Mouse (Mus musculus): ENCODE measurements around the gene Daam1. TPM values are rescaled to one million over a fixed set of nuclear protein-coding genes. Genes with fewer than 3 reads are reported as not detected.
A peak's percentile ranks its signal among the peaks of the same experiment; 100 is the strongest.

Daam1 gene
- total RNA-seq, 2 experiments from 2014 or later = 70.7 to 86.4 TPM

DNA sequence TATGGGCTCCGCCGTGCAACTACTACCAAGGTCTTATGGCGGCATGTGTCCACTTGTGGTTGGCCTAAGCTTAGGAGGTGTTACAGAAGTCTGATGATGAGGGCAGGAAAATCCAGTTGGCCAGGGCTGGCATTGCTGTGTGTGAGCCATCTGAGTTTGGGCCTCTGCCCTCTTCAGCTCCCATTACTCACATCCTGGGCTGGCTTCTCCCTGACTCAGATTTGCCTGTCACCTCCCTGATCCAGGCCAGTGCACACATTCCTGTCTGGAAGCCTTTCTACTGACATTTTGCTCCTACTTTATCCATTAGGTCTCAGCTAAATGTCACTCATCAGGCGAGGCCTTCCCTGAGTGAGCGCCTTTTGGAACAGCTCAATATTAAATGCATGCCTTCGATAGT lies 57.5 kb downstream of the Daam1 start:
- peak; percentile 69 to 77 for DNase-seq
- intact Hi-C loops (cut with DNase I) = loop anchor here (5.0 kb wide), 2 partner anchors 56 to 94 kb away; partner anchors contain the start of gene Daam1

DNA sequence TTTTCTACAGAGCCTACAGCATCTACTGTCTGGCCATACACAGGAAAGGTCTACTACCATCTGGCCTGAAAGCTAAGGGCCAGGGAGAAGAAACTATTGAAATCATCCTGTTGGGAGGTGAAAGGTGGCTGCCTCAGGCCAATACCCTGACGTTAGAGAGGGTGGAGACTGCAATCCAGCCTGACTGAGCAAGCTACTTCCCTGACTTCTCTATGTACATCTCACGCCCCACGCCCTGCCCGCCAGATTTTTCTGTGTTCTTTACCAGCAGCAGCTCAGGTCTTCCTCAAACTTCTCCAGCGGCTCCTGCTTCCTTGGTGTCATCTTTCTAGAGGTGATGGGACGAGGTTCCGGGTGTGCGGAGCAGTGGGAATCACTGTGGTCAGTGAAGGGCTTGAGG lies 58.4 kb downstream of the Daam1 start:
- intact Hi-C loops (cut with DNase I) = loop anchor here (5.0 kb wide), 2 partner anchors 57 to 93 kb away; partner anchors contain the start of gene Daam1

DNA sequence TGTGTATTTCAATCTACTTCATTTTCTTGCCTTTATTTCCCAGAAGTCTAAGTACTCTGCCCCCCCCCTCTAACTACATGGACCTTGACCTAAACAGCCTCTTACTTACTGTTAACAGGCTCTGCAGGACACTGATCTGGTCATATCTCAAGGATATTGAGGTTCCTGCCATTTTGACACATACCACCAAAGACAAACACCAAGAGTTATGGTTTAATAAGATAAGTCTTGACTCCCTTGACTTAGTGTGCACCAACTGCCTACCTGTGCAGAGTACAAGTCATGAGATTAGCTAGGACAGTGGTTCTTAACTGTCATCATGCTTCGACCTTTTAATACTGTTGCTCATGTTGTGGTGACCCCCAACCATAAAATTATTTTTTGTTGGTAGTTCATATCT lies 59.4 kb downstream of the Daam1 start:
- DNase-seq = no peak
- intact Hi-C loops (cut with DNase I) = loop anchor here (10.0 kb wide), 1 partner anchor 875 kb away; no protein-coding TSS in a partner anchor

More for the DNA sequence above, 58.4 kb downstream of the Daam1 start:
- DNase-seq = no peak

DNA sequence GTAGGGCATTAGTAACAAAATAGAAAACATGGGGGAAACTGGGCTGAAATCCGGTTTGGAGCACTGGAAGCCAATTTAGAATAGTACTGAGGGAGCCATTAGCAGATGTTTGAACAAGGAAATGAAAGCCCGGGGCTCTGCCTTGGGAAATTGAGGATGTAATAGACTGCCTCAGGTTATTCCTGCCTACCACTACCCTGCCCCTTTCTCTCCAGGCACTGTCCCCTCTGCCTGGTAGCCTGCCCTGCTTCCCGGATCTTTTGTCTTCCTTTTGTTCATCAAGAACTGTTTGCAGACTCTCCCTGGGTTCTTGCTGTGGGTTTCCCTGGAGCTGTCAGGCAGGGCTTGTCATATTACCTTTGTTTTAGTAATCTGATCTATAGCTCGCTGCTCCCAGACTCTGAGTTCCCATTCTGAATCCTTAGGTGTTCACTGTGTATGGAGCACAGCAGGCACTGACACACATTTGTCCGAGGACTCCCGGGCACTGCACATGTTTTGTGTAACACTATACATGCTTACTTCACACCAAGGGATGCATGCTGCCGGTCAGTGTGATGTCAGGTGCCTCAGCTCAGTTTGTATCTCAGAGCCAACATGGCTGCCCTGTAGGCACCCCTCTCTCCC lies 61.0 kb downstream of the Daam1 start:
- intact Hi-C loops (cut with DNase I) = loop anchor here (10.0 kb wide), 1 partner anchor 873 kb away; no protein-coding TSS in a partner anchor

DNA sequence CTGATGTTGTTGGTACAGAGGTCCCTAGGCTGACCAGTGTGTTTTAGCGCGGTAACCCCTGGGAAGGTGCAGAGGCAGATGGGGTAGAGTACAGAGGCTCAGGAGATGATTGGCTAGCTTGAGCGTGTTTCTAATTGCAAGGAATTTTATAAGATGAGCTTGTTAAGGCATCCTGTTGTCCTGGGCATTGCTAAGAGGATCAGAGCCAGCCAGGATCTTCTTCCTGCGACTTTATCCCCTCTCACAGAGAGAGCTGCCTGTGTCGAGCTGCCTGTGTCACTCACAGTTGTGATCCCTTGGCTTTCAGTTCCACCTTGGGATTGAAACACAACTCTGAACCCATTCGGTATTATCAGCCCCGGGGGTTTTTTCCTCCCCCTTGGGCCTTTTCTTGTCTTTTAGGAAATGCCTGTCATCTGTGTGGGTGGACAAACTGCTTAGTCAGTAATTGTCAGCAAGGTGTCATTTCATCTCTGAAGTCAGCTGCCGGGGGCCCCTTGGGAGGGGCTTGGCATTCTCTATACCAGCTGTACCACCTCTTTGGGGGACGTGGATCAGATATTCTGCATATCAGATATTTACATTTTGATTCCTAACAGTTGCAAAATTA lies 62.2 kb downstream of the Daam1 start:
- intact Hi-C loops (cut with DNase I) = loop anchor here (10.0 kb wide), 1 partner anchor 872 kb away; no protein-coding TSS in a partner anchor
- DNase-seq = no peak

More for the DNA sequence above, 61.0 kb downstream of the Daam1 start:
- no peak for DNase-seq

DNA sequence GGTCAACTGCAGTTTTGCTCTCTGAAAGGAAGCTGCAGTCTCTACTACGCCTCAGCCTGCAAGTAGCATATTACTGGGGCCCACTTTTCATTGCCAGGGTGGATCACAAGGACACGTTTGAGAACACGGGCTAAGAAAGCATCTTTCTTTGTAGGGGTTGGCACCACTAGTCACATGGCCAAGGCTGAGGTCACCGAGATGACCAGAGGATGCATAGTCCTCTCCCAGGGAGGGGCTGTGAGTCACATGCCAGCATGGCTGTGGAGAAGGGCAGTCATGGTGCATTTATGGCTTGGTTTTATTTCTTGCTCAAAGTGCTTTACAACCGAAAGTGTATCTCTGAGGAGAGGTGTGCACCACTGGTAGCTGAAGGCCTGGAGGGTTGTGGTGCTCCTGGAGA lies 67.4 kb downstream of the Daam1 start:
- no peak for DNase-seq
- intact Hi-C loops (cut with DNase I) = loop anchor here (10.0 kb wide), 1 partner anchor 867 kb away; no protein-coding TSS in a partner anchor

DNA sequence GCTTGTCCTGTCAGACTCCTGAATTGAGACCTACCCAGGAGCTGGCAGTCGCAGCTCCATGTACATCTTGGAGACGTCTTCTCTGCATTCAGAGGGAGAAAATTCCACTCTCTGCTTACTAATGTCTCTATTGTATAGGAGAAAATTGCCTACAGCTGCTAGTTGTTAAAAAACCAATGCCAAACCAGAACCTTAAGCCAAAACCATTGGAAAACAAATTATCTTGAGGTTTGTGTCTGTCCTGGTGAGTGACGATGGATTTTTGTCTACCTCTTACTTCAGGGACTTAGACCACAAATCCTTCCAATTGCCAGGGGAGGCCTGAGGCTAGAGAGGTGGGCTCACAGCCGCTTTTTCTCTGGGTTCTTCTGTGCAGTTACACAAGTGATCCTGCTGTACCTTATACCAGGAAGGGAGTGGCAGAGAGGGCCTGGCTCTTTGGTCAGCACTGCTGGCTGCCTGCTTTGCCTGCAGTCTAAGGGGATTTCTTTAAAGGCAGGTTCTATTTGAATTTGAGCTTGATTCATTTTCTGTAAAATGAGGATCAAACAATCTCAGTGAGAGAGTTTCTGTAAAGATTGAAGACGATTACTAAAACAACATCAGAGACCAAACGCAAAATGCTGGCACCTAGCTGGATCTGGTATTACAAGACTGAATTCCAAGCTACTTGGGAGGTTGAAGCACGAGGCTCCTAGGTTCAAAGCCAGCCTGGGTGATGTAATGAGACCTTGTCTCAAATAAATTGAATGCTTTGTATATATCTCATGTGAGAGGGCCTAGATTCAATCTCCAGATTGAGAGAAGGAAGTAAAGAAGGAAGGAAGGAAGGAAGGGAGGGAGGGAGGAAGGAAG lies 68.0 kb downstream of the Daam1 start:
- intact Hi-C loops (cut with DNase I) = loop anchor here (10.0 kb wide), 1 partner anchor 866 kb away; no protein-coding TSS in a partner anchor
- no peak for DNase-seq

DNA sequence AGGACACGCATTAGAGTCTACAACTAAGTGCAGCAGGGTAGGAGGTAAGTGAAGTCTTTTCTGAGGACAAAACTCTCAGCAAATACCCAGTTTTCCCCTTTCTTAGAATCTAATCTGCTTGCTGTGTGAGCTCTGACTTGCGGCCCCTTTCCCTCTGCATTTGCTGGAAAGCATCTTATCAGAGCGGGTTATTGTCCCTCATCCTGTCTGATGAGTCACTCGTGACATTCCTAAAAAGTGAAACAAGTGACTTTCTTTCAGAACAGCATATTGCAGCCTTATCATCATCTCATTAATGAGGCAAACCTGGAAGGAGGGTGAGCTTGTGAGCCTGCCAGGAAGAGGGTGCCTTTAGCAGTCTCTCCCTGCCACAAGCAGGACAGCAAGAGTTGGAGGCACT lies 68.7 kb downstream of the Daam1 start:
- intact Hi-C loops (cut with DNase I) = loop anchor here (10.0 kb wide), 1 partner anchor 865 kb away; no protein-coding TSS in a partner anchor

DNA sequence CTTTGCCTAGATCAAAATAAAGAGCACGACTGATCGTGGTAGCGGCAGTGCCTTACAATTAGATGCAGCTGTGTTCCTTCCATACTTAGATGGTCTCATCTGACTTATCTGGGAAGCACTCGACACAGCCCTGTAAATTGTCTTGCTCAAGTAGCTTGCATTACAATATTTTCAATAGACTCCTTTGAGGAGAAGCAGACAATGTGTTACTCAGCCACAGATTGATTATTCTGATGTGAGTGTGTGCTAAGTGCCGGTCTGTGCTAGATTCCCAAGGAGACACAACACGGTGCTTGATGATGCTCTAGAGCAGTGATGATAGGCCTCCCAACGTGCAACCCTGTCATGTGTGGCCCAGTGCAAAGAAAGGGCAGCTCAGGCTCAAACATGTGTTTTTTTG lies 70.3 kb downstream of the Daam1 start:
- intact Hi-C loops (cut with DNase I) = no loop called here
- DNase-seq = no peak

More for the DNA sequence above, 68.7 kb downstream of the Daam1 start:
- DNase-seq = no peak

DNA sequence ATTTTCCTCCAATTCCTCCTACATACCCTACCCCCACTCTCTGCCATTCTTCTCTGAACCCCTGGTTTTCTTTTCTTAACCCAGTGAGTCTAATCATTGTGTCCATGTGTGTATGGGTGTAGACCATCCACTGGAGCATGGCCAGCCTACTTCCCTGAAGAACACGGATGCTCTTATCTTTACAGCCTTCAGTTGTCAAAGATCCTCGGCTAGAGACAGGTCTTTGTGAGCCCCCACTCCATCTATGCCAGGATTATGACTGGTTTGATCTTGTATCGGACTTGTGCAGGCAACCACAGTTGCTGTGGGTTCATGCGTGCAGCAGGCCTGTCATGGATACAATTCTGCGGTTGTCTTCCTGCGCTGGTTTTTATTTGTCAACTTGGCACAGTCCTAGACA lies 71.0 kb downstream of the Daam1 start:
- no peak for DNase-seq
- intact Hi-C loops (cut with DNase I) = no loop called here

DNA sequence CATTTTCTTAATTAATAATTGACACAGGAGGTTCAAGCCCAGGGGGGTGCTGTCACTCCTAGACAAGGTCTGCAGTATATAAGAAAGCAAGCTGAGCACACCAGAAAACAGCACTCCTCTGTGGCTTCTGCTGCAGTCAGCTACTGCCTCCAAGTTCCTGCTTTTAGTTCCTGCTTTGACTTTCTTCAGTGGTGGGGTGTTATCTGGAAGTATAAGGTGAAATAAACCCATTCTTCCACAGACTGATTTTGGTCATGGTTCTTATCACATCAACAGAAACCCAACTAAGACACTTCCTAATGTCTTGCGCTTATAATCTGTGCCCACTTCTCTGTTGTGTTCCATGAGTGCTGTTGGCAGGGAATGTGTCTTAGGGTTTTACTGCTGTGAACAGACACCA lies 71.4 kb downstream of the Daam1 start:
- intact Hi-C loops (cut with DNase I) = no loop called here
- no peak for DNase-seq

DNA sequence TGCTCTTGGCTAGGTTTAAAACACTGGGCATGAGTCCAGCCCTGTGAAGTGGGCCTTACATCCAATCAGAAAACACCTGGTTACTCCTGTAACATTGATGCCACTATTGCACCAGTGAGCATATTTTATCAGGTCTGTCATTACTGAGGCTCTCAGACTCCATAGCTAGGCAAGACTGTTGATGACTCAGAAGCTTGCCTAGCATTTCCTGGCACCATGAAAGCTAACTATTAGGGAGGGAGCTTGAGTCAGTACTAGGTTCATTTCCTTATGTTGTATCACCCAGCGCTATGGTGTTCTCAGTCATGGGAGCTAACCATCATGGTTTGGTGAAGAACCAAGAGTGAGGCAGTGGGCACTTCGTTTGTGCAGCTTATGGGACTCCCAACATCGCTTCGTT lies 72.3 kb downstream of the Daam1 start:
- intact Hi-C loops (cut with DNase I) = no loop called here
- no peak for DNase-seq

DNA sequence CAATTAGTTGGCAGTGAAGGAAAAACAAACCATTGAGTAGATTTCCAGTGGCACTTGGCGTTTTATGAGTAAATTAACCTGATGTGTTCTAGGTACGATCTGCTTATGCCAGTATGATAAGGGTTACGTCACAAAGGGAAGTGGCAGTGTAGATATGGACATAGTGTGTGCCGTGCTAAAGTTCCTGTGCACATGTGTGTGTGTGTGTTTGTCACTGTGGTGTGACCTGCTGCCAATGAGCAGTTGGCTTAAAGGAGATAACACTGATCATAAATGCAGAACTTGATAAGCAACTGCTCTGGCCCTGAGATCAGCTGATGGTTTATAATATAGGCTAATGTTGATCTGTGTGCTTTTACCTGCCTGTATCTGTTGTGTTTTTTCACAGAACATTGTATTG lies 73.4 kb downstream of the Daam1 start:
- DNase-seq = no peak
- intact Hi-C loops (cut with DNase I) = no loop called here

DNA sequence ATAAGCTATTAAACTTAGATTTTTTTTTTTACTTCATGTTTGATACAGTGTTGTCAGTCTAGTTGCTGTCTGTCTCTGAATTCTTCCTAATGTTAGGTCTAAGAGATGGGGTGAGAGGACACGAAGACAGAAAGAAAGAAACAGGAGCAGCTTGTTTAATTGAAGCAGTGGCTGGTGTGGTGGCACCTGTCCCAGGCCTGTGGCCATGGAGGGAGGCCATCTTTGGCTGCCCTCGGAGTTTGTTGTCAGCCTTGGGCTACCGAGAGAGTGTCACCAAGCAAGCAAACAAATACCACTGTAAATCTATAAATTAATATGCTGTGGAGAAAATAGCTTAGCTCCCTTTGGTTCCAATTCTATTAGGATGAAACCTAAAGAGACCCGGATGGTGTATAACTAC lies 74.0 kb downstream of the Daam1 start:
- intact Hi-C loops (cut with DNase I) = no loop called here
- peak in 1 of 2 experiments; percentile 25 for DNase-seq

DNA sequence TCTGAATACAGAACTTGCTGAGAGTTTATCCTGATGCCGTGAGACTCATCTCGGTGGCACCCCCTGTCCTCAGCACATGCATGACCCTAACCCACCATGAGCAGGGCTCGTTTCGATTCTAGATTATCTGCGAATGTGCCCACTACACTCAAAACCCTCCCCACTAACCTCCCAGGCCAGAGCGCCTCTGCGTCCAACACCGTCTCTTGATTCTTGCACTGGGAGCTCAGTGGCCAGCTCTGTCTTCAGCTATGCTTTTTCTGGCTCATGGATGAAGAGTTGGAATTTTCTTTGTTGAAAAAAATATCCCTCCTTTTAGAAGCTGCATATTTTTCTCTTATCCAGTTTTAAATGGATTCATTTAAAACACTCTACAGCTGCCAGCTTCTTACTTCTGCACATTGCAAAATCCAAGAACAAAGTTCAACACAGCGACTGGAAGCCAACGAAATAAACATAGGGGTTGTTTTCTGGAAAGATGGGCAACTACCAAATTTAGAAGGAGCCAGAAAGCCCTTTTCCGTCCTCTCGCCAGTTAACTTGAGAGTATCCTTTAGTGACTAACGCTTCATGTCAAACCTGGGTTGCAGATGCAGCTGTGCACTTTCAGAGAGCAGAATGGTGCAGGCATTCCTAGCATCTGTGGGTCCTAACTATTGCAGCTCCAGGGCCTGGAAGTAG lies 74.9 kb downstream of the Daam1 start:
- peak in 1 of 2 experiments; percentile 34 for DNase-seq
- intact Hi-C loops (cut with DNase I) = no loop called here

DNA sequence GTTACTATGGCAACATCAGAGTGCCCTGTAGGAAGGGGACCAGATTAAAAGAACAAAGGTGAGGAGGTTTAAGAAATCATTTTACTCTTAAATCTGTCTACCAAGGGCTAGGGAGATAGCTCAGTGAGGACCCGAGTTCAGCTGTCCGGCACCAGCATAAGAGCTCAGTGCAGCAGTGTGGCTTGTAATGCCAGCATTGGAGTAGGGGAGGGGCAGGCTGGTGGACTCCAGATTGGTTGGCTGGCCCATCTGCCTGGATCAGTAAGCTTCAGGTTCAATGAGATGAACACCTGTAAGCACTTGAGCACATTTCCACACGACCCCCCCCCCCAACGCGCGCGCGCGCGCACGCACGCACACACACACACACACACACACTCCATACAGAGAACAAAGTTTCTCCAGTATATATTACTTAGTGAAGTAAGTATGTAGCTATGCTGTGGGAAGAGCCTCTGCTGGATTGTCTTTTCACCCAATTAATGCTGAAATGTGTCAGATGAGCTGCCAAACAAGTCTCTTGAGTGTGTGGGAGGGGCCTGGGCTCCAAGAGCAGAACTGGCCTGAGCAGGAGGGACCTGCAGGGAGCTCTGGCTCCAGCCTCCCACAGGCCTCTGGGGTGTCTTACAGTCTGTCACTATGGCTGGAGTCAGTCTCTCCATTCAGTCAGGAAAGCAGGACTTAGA lies 75.8 kb downstream of the Daam1 start:
- intact Hi-C loops (cut with DNase I) = no loop called here
- DNase-seq = peak; percentile 49 to 65

DNA sequence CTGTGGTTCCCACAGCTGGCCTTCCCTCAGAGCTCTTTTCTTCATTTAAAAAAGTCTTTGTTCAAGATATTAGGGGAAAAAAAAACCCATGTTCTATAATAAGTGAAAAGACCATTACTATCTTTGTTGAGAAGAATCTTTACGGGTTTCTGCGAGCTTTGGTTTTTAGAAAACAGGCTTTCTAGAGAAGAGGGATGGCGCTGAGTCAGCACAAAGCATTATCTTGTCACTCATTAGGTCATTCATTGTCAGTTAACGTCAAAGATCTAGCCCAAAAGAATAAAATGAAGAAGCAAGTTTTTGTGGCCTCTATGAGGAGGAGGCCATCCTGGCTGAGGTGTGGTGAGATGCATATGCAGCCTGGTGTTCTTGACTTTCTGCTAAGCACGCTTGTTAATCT lies 78.1 kb downstream of the Daam1 start:
- intact Hi-C loops (cut with DNase I) = no loop called here
- DNase-seq = no peak

DNA sequence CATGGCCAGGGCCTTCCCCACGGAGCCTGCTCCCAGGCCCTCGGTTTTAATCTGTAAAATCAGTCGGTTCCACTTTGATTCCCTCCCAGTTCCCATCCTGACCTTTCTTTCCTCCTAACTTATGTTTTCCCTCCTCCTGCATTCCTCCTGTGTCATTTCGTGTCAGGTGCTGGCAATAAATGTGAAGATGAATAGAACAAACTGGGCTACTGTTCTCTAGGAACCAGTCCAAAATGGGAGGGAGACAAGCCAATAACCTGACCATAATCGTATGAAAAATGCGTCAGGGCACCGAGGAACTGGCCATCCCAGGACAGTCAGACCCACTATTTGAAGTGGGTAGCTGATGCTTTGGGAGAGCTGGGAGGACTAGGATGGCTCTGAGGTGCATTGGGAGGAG lies 79.4 kb downstream of the Daam1 start:
- DNase-seq = no peak
- intact Hi-C loops (cut with DNase I) = no loop called here

DNA sequence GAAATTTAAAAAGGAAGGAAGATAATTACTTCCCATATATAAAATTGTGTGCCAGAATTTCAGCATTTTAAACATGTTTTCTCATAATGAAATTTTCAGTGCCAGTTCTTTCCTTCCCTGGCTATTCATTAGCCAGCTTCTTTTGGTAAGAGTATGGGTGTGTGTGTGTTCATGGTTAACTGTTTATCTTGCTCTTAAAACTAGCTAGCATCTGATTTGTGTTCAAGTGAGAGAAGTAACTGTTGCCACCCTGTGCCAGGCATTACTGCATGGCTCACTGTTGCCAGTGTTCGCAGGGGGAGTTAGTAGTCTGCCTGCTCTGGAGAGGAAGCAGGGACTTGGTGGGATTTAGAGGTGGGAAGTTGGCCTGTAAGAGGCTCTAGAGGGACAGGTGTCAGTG lies 81.4 kb downstream of the Daam1 start:
- intact Hi-C loops (cut with DNase I) = no loop called here
- no peak for DNase-seq

DNA sequence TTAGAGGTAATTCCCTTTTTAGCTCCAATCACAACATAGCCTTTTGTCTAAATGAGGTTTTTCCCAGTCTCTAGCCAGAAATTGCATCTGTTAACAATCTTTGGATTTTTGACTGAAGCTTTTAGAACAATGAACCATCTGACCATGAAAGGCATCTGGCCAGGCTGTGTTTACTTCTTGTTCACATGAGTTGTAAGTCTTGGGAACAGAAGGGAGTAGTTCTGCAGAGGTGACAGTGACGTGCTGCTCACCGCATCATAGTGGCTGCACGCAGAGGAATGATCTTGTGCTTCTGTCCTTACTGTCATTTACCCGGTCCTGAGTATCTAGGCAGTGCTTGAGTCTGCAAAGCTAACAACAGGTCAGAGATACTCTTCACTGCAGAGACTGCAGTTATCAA lies 88.3 kb downstream of the Daam1 start:
- peak; percentile 42 to 43 for DNase-seq
- intact Hi-C loops (cut with DNase I) = no loop called here

Data from heart, postnatal 10 days (tissue).